Mouse (Mus musculus): Measurements from ENCODE around the gene Cemip2.
"Not testable (repeated sequence)": the region's sequence is repeated elsewhere in the genome, so short reads cannot be mapped to it uniquely, and the experiment has no call there.

GRCm38 (mm10) chr19:21866756-21867155 lies 88.6 kb downstream of the Cemip2 start:
- not testable (repeated sequence) for TF ChIP-seq MYOG (IDR thresholded peaks at IDR 0.05; ENCODE audit: control insufficient read depth, extremely low read depth, insufficient read length); MYOD1 (IDR thresholded peaks at IDR 0.05; ENCODE audit: control insufficient read depth, insufficient read length, low read depth); MAX (IDR thresholded peaks at IDR 0.05); CTCF (IDR thresholded peaks at IDR 0.05; ENCODE audit: control insufficient read depth, insufficient read depth, insufficient read length)
